ENCODE assay signal across 9 mouse cellular contexts in genomic region chr3:28544345-28544869, GRCm38 (mm10).
"Had no signal": no experiment of that assay in that cellular context is flagged by ENCODE, and none has a peak within 500 bp of the region (broad histone marks: within the 10 kb centered on the region; RNA-seq: fewer than 3 reads in every experiment).

No protein-coding gene starts in this region.

- H3K4me3 ChIP-seq: midbrain, embryonic 10.5 days; midbrain, embryonic 12.5 days; myocyte; neural tube, embryonic 13.5 days; neural tube, embryonic 15.5 days; stomach, embryonic 15.5 days had no signal

- H3K27ac ChIP-seq: midbrain, embryonic 10.5 days; midbrain, embryonic 12.5 days; neural tube, embryonic 13.5 days; neural tube, embryonic 15.5 days; stomach, embryonic 15.5 days; stomach, postnatal 0 days had no signal

- H3K36me3 ChIP-seq: midbrain, embryonic 10.5 days; stomach, embryonic 15.5 days had no signal

- H3K4me1 ChIP-seq: midbrain, embryonic 12.5 days had no signal

- H3K4me2 ChIP-seq: lung, embryonic 14.5 days; midbrain, embryonic 12.5 days; neural tube, embryonic 13.5 days; neural tube, embryonic 15.5 days; stomach, embryonic 15.5 days had no signal

- H3K27me3 ChIP-seq: midbrain, embryonic 12.5 days; neural tube, embryonic 13.5 days; neural tube, embryonic 15.5 days; stomach, embryonic 15.5 days had no signal

- H3K9ac ChIP-seq: lung, embryonic 14.5 days; midbrain, embryonic 12.5 days; neural tube, embryonic 13.5 days; neural tube, embryonic 15.5 days; stomach, embryonic 15.5 days had no signal

- DNase-seq: right cerebral cortex, postnatal 14 days had no signal

- H3K9me3 ChIP-seq: midbrain, embryonic 10.5 days; midbrain, embryonic 12.5 days; neural tube, embryonic 13.5 days; neural tube, embryonic 15.5 days; stomach, embryonic 15.5 days had no signal
